Mouse (Mus musculus) megakaryocyte, embryonic 14.5 days (primary cell): ENCODE results near the gene Mgat4d. TPM values are rescaled to one million over a fixed set of nuclear protein-coding genes. Genes with fewer than 3 reads are reported as not detected.

Experiments
- H3K27me3 ChIP-seq: replicated peaks from 2 replicates; pipeline ENCODE3; 2012; ENCODE audit warnings: inconsistent platforms
- H3K36me3 ChIP-seq: replicated peaks from 2 replicates; pipeline ENCODE3; 2012; ENCODE audit warnings: low read length, inconsistent platforms, mixed read lengths
- H3K4me1 ChIP-seq: 2 replicates; pipeline ENCODE4 v1.6.1; 2012; ENCODE audit warnings: inconsistent platforms
- H3K4me3 ChIP-seq: replicated peaks from 2 replicates; pipeline ENCODE3; 2012; ENCODE audit warnings: moderate library complexity, mild to moderate bottlenecking, inconsistent platforms
- H3K9me3 ChIP-seq: 2 replicates; pipeline ENCODE4 v1.6.1; 2012; ENCODE audit warnings: inconsistent platforms
- FLI1 ChIP-seq: IDR thresholded peaks from 2 replicates; pipeline ENCODE4 v1.6.1; 2012; ENCODE audit warnings: low read length, inconsistent platforms, mixed read lengths
- GATA1 ChIP-seq: IDR thresholded peaks from 3 replicates; pipeline ENCODE4 v1.6.1; 2012; ENCODE audit warnings: mixed read lengths, low read length, inconsistent platforms, borderline replicate concordance
- polyA plus RNA-seq: library from polyadenylated mRNA; stranded (reverse); fragments of >175 nt; gene quantifications from 2 replicates; pipeline ENCODE4 v1.2.3, GENCODE M21; 2012; ENCODE audit warnings: low replicate concordance; ENCODE audit not compliant: insufficient read depth

Mgat4d gene
- polyA plus RNA-seq, 1 experiment = not detected

DNA sequence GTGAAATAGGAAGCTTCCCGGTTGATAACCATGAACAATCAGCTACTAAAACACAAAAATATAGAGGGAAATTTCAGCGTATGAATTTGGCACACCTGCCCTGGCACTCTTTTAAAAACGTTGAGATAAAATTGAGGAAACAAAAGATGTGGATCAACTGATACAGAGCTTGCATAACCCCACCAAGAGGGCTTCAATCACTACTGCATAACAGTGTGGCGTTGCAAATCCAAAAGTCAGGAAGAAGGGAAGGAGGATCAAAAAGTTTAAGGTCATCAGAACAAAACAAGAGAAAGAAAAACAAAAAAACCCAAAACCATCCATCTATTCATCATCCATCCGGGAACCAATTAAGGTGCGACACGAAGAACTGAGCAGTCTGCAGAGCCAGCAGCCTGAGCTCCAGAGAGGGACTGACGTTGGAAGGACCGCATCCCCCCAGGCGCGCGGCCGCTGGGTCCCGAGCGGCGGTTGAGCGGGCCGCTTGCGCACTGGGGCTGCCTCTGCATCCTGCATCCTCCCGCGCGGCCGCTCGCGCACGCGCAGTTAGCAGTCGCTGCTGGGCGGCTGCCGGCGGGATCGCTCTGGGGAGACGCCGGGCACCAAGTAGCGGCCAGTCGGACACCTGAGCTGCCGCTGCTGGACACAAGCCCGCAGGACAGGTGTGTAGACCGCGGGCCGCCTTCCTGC is 41.2 kb downstream of the Mgat4d start, which contains the start of gene Clgn:
Gene Clgn, plus strand, starts transcription at position 552 of the 690 bp plus-strand sequence.
- TF ChIP-seq GATA1 (no peak), FLI1 (no peak)
- peaks cover 56% of the 10 kb centered on the region for H3K27me3 ChIP-seq
- peaks cover 10% of the 10 kb centered on the region for H3K4me1 ChIP-seq
- H3K36me3 ChIP-seq = no peaks in the 10 kb centered on the region
- H3K9me3 ChIP-seq = peaks cover 24% of the 10 kb centered on the region
- peak within 1 kb of the TSS; percentile 87 for H3K4me3 ChIP-seq

- no peak for TF ChIP-seq FLI1
- peak overlapping the region; percentile 87 for H3K4me3 ChIP-seq
These were observed 41.9 kb downstream of the Mgat4d start for GRCm38 (mm10) chr8:83390006-83390701.

GRCm38 (mm10) chr8:83392521-83392920 is 44.2 kb downstream of the Mgat4d start:
- Histone ChIP-seq H3K4me3 (no peak overlapping the region), H3K9me3 (peaks cover 26% of the 10 kb centered on the region), H3K27me3 (peaks cover 58% of the 10 kb centered on the region), H3K36me3 (no peaks in the 10 kb centered on the region), H3K4me1 (peaks cover 10% of the 10 kb centered on the region)
- TF ChIP-seq FLI1 = no peak
- TF ChIP-seq GATA1 = no peak

More at GRCm38 (mm10) chr8:83390006-83390701, 41.9 kb downstream of the Mgat4d start:
- peaks cover 10% of the 10 kb centered on the region for H3K4me1 ChIP-seq
- H3K36me3 ChIP-seq = no peaks in the 10 kb centered on the region
- H3K27me3 ChIP-seq = peaks cover 53% of the 10 kb centered on the region
- H3K9me3 ChIP-seq = peaks cover 26% of the 10 kb centered on the region

DNA sequence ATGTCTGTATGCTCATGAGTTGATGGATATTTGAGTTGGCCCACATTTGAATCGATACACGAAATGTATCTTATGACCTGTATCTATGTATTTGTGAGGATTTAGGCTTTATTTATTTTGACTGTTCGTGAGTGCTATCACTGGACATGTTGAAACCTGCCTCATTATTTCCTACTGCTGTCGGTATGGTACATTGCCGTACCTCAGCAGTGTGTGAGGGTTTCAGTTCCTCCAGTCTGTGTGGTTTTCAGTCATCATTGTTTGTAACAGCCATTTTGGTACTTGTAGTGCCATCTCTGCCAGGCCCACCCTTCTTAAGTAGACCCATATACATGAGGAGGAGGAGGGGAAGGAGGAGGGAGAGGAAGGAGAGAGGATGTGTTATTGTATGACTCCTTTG is 46.1 kb downstream of the Mgat4d start:
- peaks cover 49% of the 10 kb centered on the region for H3K27me3 ChIP-seq
- no peak overlapping the region for H3K4me3 ChIP-seq
- no peak for TF ChIP-seq FLI1
- no peak for TF ChIP-seq GATA1
- H3K36me3 ChIP-seq = no peaks in the 10 kb centered on the region
- peaks cover 9% of the 10 kb centered on the region for H3K4me1 ChIP-seq
- H3K9me3 ChIP-seq = peaks cover 18% of the 10 kb centered on the region

GRCm38 (mm10) chr8:83396680-83397079 is 48.4 kb downstream of the Mgat4d start:
- Histone ChIP-seq H3K4me1 (no peaks in the 10 kb centered on the region), H3K27me3 (peaks cover 34% of the 10 kb centered on the region), H3K9me3 (peaks cover 27% of the 10 kb centered on the region), H3K4me3 (peak overlapping the region; percentile 14), H3K36me3 (no peaks in the 10 kb centered on the region)
- TF ChIP-seq GATA1 = no peak
- no peak for TF ChIP-seq FLI1

DNA sequence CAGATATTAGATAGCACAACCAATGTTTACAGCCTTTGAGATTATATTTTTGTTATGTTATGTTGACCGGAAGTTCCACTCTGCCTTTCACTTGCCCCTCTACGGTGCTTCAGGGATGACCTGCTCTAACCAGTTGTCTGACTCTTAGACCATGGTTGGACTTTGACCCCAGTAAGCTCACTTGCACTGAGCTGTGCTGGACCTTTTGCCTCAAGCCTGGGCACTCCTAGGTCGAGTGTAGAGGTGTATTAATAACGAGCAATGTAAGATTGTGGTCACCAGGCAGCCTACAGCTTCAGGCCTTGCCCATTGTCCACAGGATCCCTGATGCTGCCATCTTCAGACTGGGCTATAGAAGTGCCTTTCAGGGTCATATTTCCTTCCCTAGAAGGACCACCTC is 49.5 kb downstream of the Mgat4d start:
- Histone ChIP-seq H3K36me3 (no peaks in the 10 kb centered on the region), H3K27me3 (peaks cover 33% of the 10 kb centered on the region), H3K4me1 (no peaks in the 10 kb centered on the region), H3K9me3 (peaks cover 22% of the 10 kb centered on the region), H3K4me3 (no peak overlapping the region)
- TF ChIP-seq GATA1 (no peak), FLI1 (no peak)

GRCm38 (mm10) chr8:83405548-83405947 is 57.3 kb downstream of the Mgat4d start:
- peaks cover under 1% of the 10 kb centered on the region; the same call in 1 of the 2 replicates for H3K9me3 ChIP-seq
- H3K27me3 ChIP-seq = peaks cover 27% of the 10 kb centered on the region
- no peaks in the 10 kb centered on the region for H3K36me3 ChIP-seq
- TF ChIP-seq GATA1 (no peak), FLI1 (no peak)
- no peak overlapping the region for H3K4me3 ChIP-seq
- H3K4me1 ChIP-seq = peaks cover 3% of the 10 kb centered on the region; the same call in 1 of the 2 replicates

DNA sequence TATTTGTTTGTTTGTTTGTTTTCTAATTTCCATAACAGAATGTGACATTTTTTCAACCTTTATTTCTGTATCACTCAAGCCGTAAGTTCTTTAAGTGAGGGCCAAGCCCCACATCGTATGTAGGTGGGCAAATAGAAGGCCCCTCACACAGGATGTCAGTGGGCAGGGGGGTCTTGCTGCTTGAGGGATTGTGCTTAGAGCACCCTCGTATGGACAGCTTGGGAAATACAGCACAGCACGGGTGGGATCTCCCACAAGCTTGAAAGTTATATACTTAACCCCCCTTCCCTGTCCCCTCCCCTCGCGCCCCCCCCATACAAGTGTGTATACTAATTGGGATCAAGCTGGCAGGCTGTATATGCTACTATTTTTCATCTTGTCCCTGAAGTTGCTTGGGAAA is 58.6 kb downstream of the Mgat4d start:
- Histone ChIP-seq H3K27me3 (peaks cover 24% of the 10 kb centered on the region), H3K36me3 (no peaks in the 10 kb centered on the region), H3K4me1 (peaks cover 3% of the 10 kb centered on the region; the same call in 1 of the 2 replicates), H3K4me3 (no peak overlapping the region), H3K9me3 (no peaks in the 10 kb centered on the region)
- TF ChIP-seq GATA1 (no peak), FLI1 (no peak)

DNA sequence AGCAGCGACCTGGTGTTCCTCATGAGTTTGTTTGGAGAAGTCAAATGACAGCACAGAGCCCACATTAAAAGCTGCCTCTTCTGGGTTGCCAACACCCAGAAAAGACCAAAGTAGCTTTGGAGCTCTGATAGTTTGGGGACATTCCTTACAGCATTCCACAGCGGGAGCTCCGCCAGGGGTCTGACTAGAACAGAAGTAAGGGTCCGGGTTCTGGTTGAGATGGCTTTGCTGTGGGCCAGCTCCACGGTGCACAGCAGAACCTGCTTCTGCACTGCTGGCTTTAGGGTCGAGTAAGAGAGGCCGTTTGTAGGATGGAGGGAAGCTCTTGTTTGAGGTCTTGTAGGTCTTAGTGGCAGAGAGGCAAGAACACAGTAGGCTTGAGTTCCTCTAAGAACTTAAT is 60.2 kb downstream of the Mgat4d start:
- Histone ChIP-seq H3K4me1 (peaks cover 3% of the 10 kb centered on the region; the same call in 1 of the 2 replicates), H3K4me3 (no peak overlapping the region), H3K27me3 (peaks cover 18% of the 10 kb centered on the region), H3K9me3 (no peaks in the 10 kb centered on the region), H3K36me3 (no peaks in the 10 kb centered on the region)
- TF ChIP-seq GATA1 (no peak), FLI1 (no peak)

- Histone ChIP-seq H3K4me3 (no peak overlapping the region), H3K36me3 (no peaks in the 10 kb centered on the region), H3K9me3 (no peaks in the 10 kb centered on the region), H3K27me3 (peaks cover 13% of the 10 kb centered on the region), H3K4me1 (no peaks in the 10 kb centered on the region)
- TF ChIP-seq FLI1 = no peak
These were observed 68.6 kb downstream of the Mgat4d start for GRCm38 (mm10) chr8:83416878-83417277.
